Mouse (Mus musculus): ENCODE measurements around the gene Eif4h.

The Eif4h gene

GRCm38 (mm10) chr5:134639269-134639682, at the start of gene Eif4h:
Eif4h (minus strand) TSS chr5:134639490.
- peak; percentile 99 for DNase-seq (ENCODE audit: low read depth)

- DNase-seq (ENCODE audit: low read depth), result peak; percentile 99
Observed at GRCm38 (mm10) chr5:134688718-134689284, 49.5 kb upstream of the Eif4h start.

GRCm38 (mm10) chr5:134688086-134688717, 48.9 kb upstream of the Eif4h start, which contains the start of gene Limk1:
Limk1 (minus strand) TSS chr5:134688598.
- no peak for DNase-seq (ENCODE audit: low read depth)

- no peak for DNase-seq (ENCODE audit: low read depth)
Observed at GRCm38 (mm10) chr5:134687187-134687586, 47.9 kb upstream of the Eif4h start.

GRCm38 (mm10) chr5:134686541-134686940, 47.3 kb upstream of the Eif4h start:
- no peak for DNase-seq (ENCODE audit: low read depth)

GRCm38 (mm10) chr5:134684398-134684797, 45.1 kb upstream of the Eif4h start:
- DNase-seq (ENCODE audit: low read depth), result no peak

GRCm38 (mm10) chr5:134683813-134684212, 44.5 kb upstream of the Eif4h start:
- no peak for DNase-seq (ENCODE audit: low read depth)

GRCm38 (mm10) chr5:134680238-134680637, 40.9 kb upstream of the Eif4h start:
- peak; percentile 83 for DNase-seq (ENCODE audit: low read depth)

GRCm38 (mm10) chr5:134678827-134679546, 39.7 kb upstream of the Eif4h start:
- DNase-seq (ENCODE audit: low read depth), result peak; percentile 25

- no peak for DNase-seq (ENCODE audit: low read depth)
Observed at GRCm38 (mm10) chr5:134678031-134678430, 38.7 kb upstream of the Eif4h start.

GRCm38 (mm10) chr5:134677491-134677890, 38.2 kb upstream of the Eif4h start:
- DNase-seq (ENCODE audit: low read depth), result no peak

GRCm38 (mm10) chr5:134675956-134676759, 36.9 kb upstream of the Eif4h start:
- peak; percentile 81 for DNase-seq (ENCODE audit: low read depth)

GRCm38 (mm10) chr5:134674977-134675376, 35.7 kb upstream of the Eif4h start:
- DNase-seq (ENCODE audit: low read depth), result no peak

GRCm38 (mm10) chr5:134672611-134673010, 33.3 kb upstream of the Eif4h start:
- no peak for DNase-seq (ENCODE audit: low read depth)

- DNase-seq (ENCODE audit: low read depth), result no peak
Observed at GRCm38 (mm10) chr5:134672198-134672516, 32.9 kb upstream of the Eif4h start.

- DNase-seq (ENCODE audit: low read depth), result no peak
Observed at GRCm38 (mm10) chr5:134671335-134672197, 32.3 kb upstream of the Eif4h start.

- no peak for DNase-seq (ENCODE audit: low read depth)
Observed at GRCm38 (mm10) chr5:134669001-134669708, 29.9 kb upstream of the Eif4h start.

- peak; percentile 61 for DNase-seq (ENCODE audit: low read depth)
Observed at GRCm38 (mm10) chr5:134668495-134668894, 29.2 kb upstream of the Eif4h start.

- no peak for DNase-seq (ENCODE audit: low read depth)
Observed at GRCm38 (mm10) chr5:134656708-134657107, 17.4 kb upstream of the Eif4h start.

- peak; percentile 88 for DNase-seq (ENCODE audit: low read depth)
Observed at GRCm38 (mm10) chr5:134652015-134652414, 12.7 kb upstream of the Eif4h start.

GRCm38 (mm10) chr5:134650926-134651325, 11.6 kb upstream of the Eif4h start:
- peak; percentile 79 for DNase-seq (ENCODE audit: low read depth)
